Mouse (Mus musculus) lung, embryonic 16.5 days (tissue): ENCODE measurements around the gene Mto1. TPM values are rescaled to one million over a fixed set of nuclear protein-coding genes. Genes with fewer than 3 reads are reported as not detected.
"Not testable (repeated sequence)": the region's sequence is repeated elsewhere in the genome, so short reads cannot be mapped to it uniquely, and the experiment has no call there.

ENCODE experiments used
- ATAC-seq: fragments of 200-750 bp; cut with Nextera tagmentation; 2 replicates; pipeline ENCODE4 v1.8.0; 2017; ENCODE audit warnings: low read depth, mild to moderate bottlenecking, moderate library complexity
- H3K27ac ChIP-seq: fragments of 300-500 bp; sonication (generic); 2 replicates; pipeline ENCODE4 v1.5.1; 2014; ENCODE audit warnings: mild to moderate bottlenecking, control low read depth, low read length
- H3K27me3 ChIP-seq: fragments of 300-500 bp; sonication (generic); 2 replicates; pipeline ENCODE4 v1.6.1; 2014; ENCODE audit warnings: low read depth, low read length, mixed read lengths; ENCODE audit not compliant: control insufficient read depth, insufficient read depth
- H3K36me3 ChIP-seq: fragments of 300-500 bp; sonication (generic); 2 replicates; pipeline ENCODE4 v1.6.1; 2014; ENCODE audit warnings: low read length; ENCODE audit not compliant: control insufficient read depth, insufficient read depth
- H3K4me1 ChIP-seq: fragments of 300-500 bp; sonication (generic); replicated peaks from 2 replicates; pipeline ENCODE4 v1.6.1; 2014; ENCODE audit warnings: low read length, mixed read lengths; ENCODE audit not compliant: control insufficient read depth, insufficient read depth
- H3K4me2 ChIP-seq: fragments of 300-500 bp; sonication (generic); 2 replicates; pipeline ENCODE4 v1.6.1; 2014; ENCODE audit warnings: low read depth, low read length, control low read depth
- H3K4me3 ChIP-seq: fragments of 300-500 bp; sonication (generic); 2 replicates; pipeline ENCODE4 v1.5.1; 2014; ENCODE audit warnings: mild to moderate bottlenecking, low read length, control low read depth
- H3K9ac ChIP-seq: fragments of 300-500 bp; sonication (generic); 2 replicates; pipeline ENCODE4 v1.6.1; 2014; ENCODE audit warnings: low read length, control low read depth
- H3K9me3 ChIP-seq: fragments of 300-500 bp; sonication (generic); 2 replicates; pipeline ENCODE4 v1.6.1; 2016; ENCODE audit warnings: low read length; ENCODE audit not compliant: control insufficient read depth
- WGBS: fragments of 180-500 bp; shearing (Covaris S2); extraction: QIAGEN DNeasy Blood & Tissue Kit; methylation state at CpG from one replicate; pipeline ENCODE4 v1.1.7; 2014; 5-methylcytosine and 5-hydroxymethylcytosine counted together
- polyA plus RNA-seq: library from polyadenylated mRNA; unstranded; fragments of >200 nt; fragmentation: Nextera tagmentation; extraction: Ambion mirVana; gene quantifications from 2 replicates; pipeline ENCODE4 v1.2.1, GENCODE M21; 2015

Mto1 gene
- polyA plus RNA-seq, 1 experiment from 2014 or later: 22.8 TPM

GRCm38 (mm10) chr9:78473588-78473987 lies 25.6 kb downstream of the Mto1 start:
- Histone ChIP-seq H3K4me1 (0 out of 2 replicates have a peak, but pooled peaks cover 3% of the 10 kb centered on the region), H3K27me3 (no peaks in the 10 kb centered on the region), H3K9ac (no peak overlapping the region), H3K9me3 (no peaks in the 10 kb centered on the region), H3K27ac (no peak overlapping the region), H3K4me2 (no peak overlapping the region), H3K4me3 (no peak overlapping the region), H3K36me3 (peaks cover 29% of the 10 kb centered on the region)
- 71% methylated on average over 8 of the region's 8 CpGs for WGBS
- no peak for ATAC-seq

GRCm38 (mm10) chr9:78474270-78474669 lies 26.3 kb downstream of the Mto1 start:
- ATAC-seq: no peak
- H3K36me3 ChIP-seq: peaks cover 29% of the 10 kb centered on the region
- H3K9me3 ChIP-seq: no peaks in the 10 kb centered on the region
- 58% methylated on average over 2 of the region's 2 CpGs for WGBS
- no peak overlapping the region for H3K27ac ChIP-seq
- 0 out of 2 replicates have a peak, but pooled peaks cover 3% of the 10 kb centered on the region for H3K4me1 ChIP-seq
- H3K9ac ChIP-seq: no peak overlapping the region
- no peaks in the 10 kb centered on the region for H3K27me3 ChIP-seq
- no peak overlapping the region for H3K4me2 ChIP-seq
- H3K4me3 ChIP-seq: no peak overlapping the region

GRCm38 (mm10) chr9:78474771-78475382 lies 26.9 kb downstream of the Mto1 start:
- peaks cover 6% of the 10 kb centered on the region for H3K4me1 ChIP-seq
- no peaks in the 10 kb centered on the region for H3K9me3 ChIP-seq
- ATAC-seq: no peak
- H3K36me3 ChIP-seq: peaks cover 33% of the 10 kb centered on the region
- no peaks in the 10 kb centered on the region for H3K27me3 ChIP-seq
- no peak overlapping the region for H3K9ac ChIP-seq
- H3K27ac ChIP-seq: no peak overlapping the region
- H3K4me3 ChIP-seq: no peak overlapping the region
- 78% methylated on average over 5 of the region's 5 CpGs for WGBS
- H3K4me2 ChIP-seq: no peak overlapping the region

GRCm38 (mm10) chr9:78475383-78475780 lies 27.4 kb downstream of the Mto1 start:
- Histone ChIP-seq H3K9ac (no peak overlapping the region), H3K4me3 (no peak overlapping the region), H3K4me1 (peaks cover 6% of the 10 kb centered on the region), H3K27me3 (no peaks in the 10 kb centered on the region), H3K9me3 (no peaks in the 10 kb centered on the region), H3K27ac (no peak overlapping the region), H3K4me2 (no peak overlapping the region), H3K36me3 (peaks cover 30% of the 10 kb centered on the region)
- ATAC-seq: no peak
- WGBS: 81% methylated on average over 2 of the region's 2 CpGs

- no peak for ATAC-seq
- Histone ChIP-seq H3K4me2 (no peak overlapping the region), H3K27ac (no peak overlapping the region), H3K9me3 (no peaks in the 10 kb centered on the region), H3K4me3 (no peak overlapping the region), H3K4me1 (peaks cover 6% of the 10 kb centered on the region), H3K36me3 (peaks cover 26% of the 10 kb centered on the region), H3K27me3 (no peaks in the 10 kb centered on the region), H3K9ac (no peak overlapping the region)
- WGBS: 74% methylated on average over 4 of the region's 4 CpGs
Observed at GRCm38 (mm10) chr9:78475873-78476272, 27.9 kb downstream of the Mto1 start.

GRCm38 (mm10) chr9:78476531-78477020 lies 28.6 kb downstream of the Mto1 start:
- Histone ChIP-seq H3K4me1 (peaks cover 6% of the 10 kb centered on the region), H3K9ac (no peak overlapping the region), H3K36me3 (peaks cover 26% of the 10 kb centered on the region), H3K27ac (no peak overlapping the region), H3K9me3 (no peaks in the 10 kb centered on the region), H3K4me2 (no peak overlapping the region), H3K27me3 (no peaks in the 10 kb centered on the region), H3K4me3 (no peak overlapping the region)
- no peak for ATAC-seq
- WGBS: 7% methylated on average over 1 of the region's 1 CpGs

GRCm38 (mm10) chr9:78477021-78477551 lies 29.1 kb downstream of the Mto1 start:
- no peak overlapping the region for H3K27ac ChIP-seq
- H3K4me2 ChIP-seq: no peak overlapping the region
- peaks cover 6% of the 10 kb centered on the region for H3K4me1 ChIP-seq
- 8% methylated on average over 5 of the region's 5 CpGs for WGBS
- H3K36me3 ChIP-seq: peaks cover 26% of the 10 kb centered on the region
- H3K27me3 ChIP-seq: no peaks in the 10 kb centered on the region
- no peak for ATAC-seq
- H3K9ac ChIP-seq: no peak overlapping the region
- no peaks in the 10 kb centered on the region for H3K9me3 ChIP-seq
- no peak overlapping the region for H3K4me3 ChIP-seq

GRCm38 (mm10) chr9:78478009-78478605 lies 30.1 kb downstream of the Mto1 start:
- 54% methylated on average over 1 of the region's 1 CpGs for WGBS
- 0 out of 2 replicates have a peak overlapping the region, but pooled peaks have one; percentile 6 for H3K27ac ChIP-seq
- peaks cover 10% of the 10 kb centered on the region for H3K4me1 ChIP-seq
- not testable (repeated sequence) for ATAC-seq, H3K4me3 ChIP-seq, H3K27me3 ChIP-seq, H3K9ac ChIP-seq, H3K4me2 ChIP-seq, H3K9me3 ChIP-seq
- H3K36me3 ChIP-seq: peaks cover 26% of the 10 kb centered on the region

- not testable (repeated sequence) for H3K9me3 ChIP-seq, H3K27ac ChIP-seq, H3K27me3 ChIP-seq, ATAC-seq
- Histone ChIP-seq H3K36me3 (peaks cover 23% of the 10 kb centered on the region), H3K4me3 (peak overlapping the region; percentile 83), H3K9ac (peak overlapping the region; percentile 48; the same call in 1 of the 2 replicates), H3K4me2 (peak overlapping the region; percentile 63), H3K4me1 (peaks cover 10% of the 10 kb centered on the region)
- 21% methylated on average over 8 of the region's 8 CpGs for WGBS
Observed at GRCm38 (mm10) chr9:78479308-78479707, 31.3 kb downstream of the Mto1 start.
